Mouse (Mus musculus) midbrain, embryonic 14.5 days (tissue): ENCODE measurements around the gene Cadm4. TPM values are rescaled to one million over a fixed set of nuclear protein-coding genes. Genes with fewer than 3 reads are reported as not detected.

ENCODE experiments used
- ATAC-seq: fragments of 200-750 bp; cut with Nextera tagmentation; 2 replicates; pipeline ENCODE4 v1.8.0; 2017; ENCODE audit warnings: moderate number of reproducible peaks, moderate library complexity; ENCODE audit not compliant: low FRiP score, low TSS enrichment
- DNase-seq: peaks from one replicate; pipeline ENCODE4 v3.0.0-alpha.2; 2015
- H3K27ac ChIP-seq: fragments of 300-500 bp; sonication (generic); replicated peaks from 2 replicates; pipeline ENCODE4 v1.5.1; 2014; ENCODE audit warnings: mild to moderate bottlenecking, low read depth, low read length, moderate library complexity
- H3K27me3 ChIP-seq: fragments of 300-500 bp; sonication (generic); 2 replicates; pipeline ENCODE4 v1.6.1; 2014; ENCODE audit warnings: low read length, control low read depth, mixed read lengths; ENCODE audit not compliant: control insufficient read depth, insufficient read depth
- H3K36me3 ChIP-seq: fragments of 300-500 bp; sonication (generic); 2 replicates; pipeline ENCODE4 v1.6.1; 2014; ENCODE audit warnings: low read length, control low read depth; ENCODE audit not compliant: control insufficient read depth, insufficient read depth
- H3K4me1 ChIP-seq: fragments of 300-500 bp; sonication (generic); 2 replicates; pipeline ENCODE4 v1.6.1; 2014; ENCODE audit warnings: mild to moderate bottlenecking, antibody characterized with exemption, low read length, control low read depth; ENCODE audit not compliant: control insufficient read depth, insufficient read depth
- H3K4me2 ChIP-seq: fragments of 300-500 bp; sonication (generic); 2 replicates; pipeline ENCODE4 v1.6.1; 2014; ENCODE audit warnings: mild to moderate bottlenecking, low read length, moderate library complexity
- H3K4me3 ChIP-seq: fragments of 300-500 bp; sonication (generic); replicated peaks from 2 replicates; pipeline ENCODE4 v1.5.1; 2014; ENCODE audit warnings: low read depth, low read length
- H3K9ac ChIP-seq: fragments of 300-500 bp; sonication (generic); replicated peaks from 2 replicates; pipeline ENCODE4 v1.6.1; 2014; ENCODE audit warnings: mild to moderate bottlenecking, low read length, moderate library complexity
- H3K9me3 ChIP-seq: fragments of 300-500 bp; sonication (generic); 2 replicates; pipeline ENCODE4 v1.6.1; 2016; ENCODE audit warnings: low read length, control low read depth, mixed read lengths; ENCODE audit not compliant: control insufficient read depth
- WGBS: fragments of 180-500 bp; shearing (Covaris S2); extraction: QIAGEN DNeasy Blood & Tissue Kit; methylation state at CpG from one replicate; pipeline ENCODE4 v1.1.7; 2014; 5-methylcytosine and 5-hydroxymethylcytosine counted together
- polyA plus RNA-seq: library from polyadenylated mRNA; unstranded; fragments of >200 nt; fragmentation: Nextera tagmentation; extraction: Ambion mirVana; gene quantifications from 2 replicates; pipeline ENCODE4 v1.2.1, GENCODE M21; 2014

Gene Cadm4
- polyA plus RNA-seq, 1 experiment from 2014 or later: 26.2 TPM

DNA sequence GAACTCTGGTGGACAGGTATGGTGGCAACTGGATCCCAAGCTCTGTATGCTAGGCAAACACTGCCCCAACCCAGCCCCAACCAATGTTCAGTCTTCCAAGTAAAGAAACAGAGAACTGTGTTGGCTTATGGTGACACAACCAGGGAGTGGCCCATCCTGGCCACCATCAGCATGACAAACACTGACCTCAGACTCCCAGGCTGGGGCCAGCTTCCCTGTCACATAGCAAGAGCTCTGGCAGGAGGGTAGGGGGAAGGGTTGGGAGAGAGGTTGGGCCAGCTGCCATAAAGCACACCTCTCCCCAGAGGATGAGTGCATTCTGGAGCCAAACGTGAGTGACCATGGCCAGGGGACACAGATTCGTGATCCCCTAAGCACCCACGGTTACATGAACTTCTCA is 22.0 kb upstream of the Cadm4 start:
- Histone ChIP-seq H3K27me3 (0 out of 2 replicates have a peak, but pooled peaks cover 5% of the 10 kb centered on the region), H3K9ac (no peak overlapping the region), H3K4me2 (no peak overlapping the region), H3K4me3 (no peak overlapping the region), H3K4me1 (0 out of 2 replicates have a peak, but pooled peaks cover 5% of the 10 kb centered on the region), H3K9me3 (no peaks in the 10 kb centered on the region), H3K36me3 (no peaks in the 10 kb centered on the region), H3K27ac (no peak overlapping the region)
- ATAC-seq: no peak
- no peak for DNase-seq
- whole genome bisulfite sequencing: 60% methylated on average over 3 of the region's 3 CpGs

DNA sequence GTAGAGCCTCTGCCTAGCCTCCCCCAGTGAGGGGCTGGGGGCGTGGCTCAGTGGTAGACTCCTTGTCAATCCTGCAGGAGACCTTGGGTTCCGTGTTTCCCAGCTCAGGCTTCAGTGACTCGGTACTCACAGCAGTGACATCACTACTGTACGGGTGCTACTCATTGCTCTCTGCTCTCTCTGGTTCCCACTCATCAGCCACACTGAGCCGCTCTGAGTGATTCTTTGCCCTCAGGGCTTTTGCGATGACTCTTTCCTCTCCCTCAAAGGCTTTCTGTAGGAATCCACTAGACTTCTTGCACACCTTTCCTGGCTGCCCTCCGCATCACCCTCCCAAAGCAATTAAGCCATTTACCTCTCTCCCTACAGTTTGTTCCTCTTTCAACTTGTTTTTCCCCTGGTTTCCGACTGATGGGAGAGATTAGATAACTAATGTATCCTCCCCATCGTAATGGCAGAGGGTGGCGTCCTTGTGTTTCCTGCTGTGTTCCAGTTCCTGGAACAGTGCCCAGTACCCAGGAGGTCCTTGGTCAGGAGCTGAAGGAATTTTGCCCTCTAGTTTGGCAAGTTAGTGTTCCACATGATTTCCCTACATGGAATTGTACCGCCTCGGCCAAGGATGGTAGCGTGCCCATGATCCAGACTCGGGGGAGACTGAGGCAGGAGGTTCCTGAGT is 20.3 kb upstream of the Cadm4 start:
- Histone ChIP-seq H3K36me3 (no peaks in the 10 kb centered on the region), H3K27me3 (0 out of 2 replicates have a peak, but pooled peaks cover 5% of the 10 kb centered on the region), H3K27ac (no peak overlapping the region), H3K4me1 (0 out of 2 replicates have a peak, but pooled peaks cover 5% of the 10 kb centered on the region), H3K9ac (no peak overlapping the region), H3K4me3 (no peak overlapping the region), H3K4me2 (no peak overlapping the region), H3K9me3 (no peaks in the 10 kb centered on the region)
- WGBS: 74% methylated on average over 14 of the region's 14 CpGs
- DNase-seq (no peak), ATAC-seq (no peak)

DNA sequence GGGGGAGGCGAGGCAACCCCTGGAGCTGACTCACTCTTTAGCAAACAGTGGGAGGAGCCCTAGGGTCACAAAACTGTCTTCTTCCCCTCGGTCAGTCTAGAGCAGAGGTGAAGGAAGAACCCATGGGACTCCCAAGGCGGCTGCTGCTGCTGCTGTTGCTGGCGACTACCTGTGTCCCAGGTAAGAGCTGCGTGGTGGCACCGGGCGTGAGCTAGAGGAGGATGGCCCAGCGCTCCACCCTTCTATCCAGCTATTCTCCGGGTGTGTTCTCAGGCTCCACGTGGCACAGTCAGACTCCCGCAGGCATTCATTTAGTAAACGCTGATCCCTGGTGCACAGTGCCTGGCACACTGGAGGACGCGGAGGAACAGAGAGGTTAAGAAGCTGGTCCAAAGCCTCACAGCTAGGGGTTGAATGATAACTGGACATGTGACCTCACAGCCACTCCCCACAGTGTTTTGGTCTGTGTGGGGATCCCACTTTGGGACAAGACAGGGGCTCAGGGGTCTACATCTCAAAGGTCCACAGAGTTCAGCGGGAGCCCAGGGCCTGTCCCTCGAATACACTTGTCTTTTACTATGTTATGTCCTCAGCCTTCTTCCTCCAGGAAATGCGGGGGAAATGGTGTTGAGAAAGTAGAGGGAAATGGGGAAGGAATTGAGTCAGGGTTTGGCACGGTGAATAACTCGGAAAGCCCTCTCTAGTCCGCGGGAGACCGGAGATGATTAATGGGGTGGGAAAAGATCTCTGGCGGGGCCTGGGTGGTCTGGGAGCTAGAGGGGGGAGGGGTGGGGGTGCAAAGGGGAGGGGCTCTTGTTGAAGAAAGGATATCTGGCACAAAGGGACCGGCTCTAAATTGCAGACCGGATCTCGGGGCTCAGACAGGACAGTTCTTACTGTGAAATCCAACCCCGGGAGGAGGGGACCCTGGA is 19.2 kb upstream of the Cadm4 start, which contains the start of gene Plaur:
Plaur (plus strand) TSS at position 97 of the 932 bp plus-strand sequence.
- Histone ChIP-seq H3K27ac (no peak within 1 kb of the TSS), H3K9me3 (no peaks in the 10 kb centered on the region), H3K4me3 (no peak within 1 kb of the TSS), H3K4me2 (peak within 1 kb of the TSS; percentile 6; the same call in 1 of the 2 replicates), H3K27me3 (0 out of 2 replicates have a peak, but pooled peaks cover 5% of the 10 kb centered on the region), H3K4me1 (0 out of 2 replicates have a peak, but pooled peaks cover 5% of the 10 kb centered on the region), H3K36me3 (no peaks in the 10 kb centered on the region), H3K9ac (no peak within 1 kb of the TSS)
- ATAC-seq (no peak), DNase-seq (no peak)
- WGBS: 12% methylated on average over 27 of the region's 27 CpGs

DNA sequence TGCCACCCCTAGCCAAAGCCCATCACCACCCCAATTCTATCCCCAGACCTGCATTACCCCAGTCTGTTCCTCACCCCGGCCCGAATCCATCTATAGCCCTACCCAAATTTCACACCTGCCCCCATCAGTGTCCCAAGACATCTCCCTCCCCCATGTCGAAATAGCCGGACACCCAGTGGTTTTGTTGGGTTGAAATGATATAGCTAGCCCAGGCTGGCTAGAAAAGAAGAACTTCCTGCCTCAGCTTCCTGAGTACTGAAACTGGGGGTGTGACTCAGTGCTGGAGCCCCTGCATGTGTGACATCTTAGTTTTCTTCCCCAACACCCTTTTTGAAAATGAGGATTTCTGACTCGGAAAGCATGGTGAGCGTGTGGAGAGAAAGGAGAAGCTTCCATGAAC is 15.0 kb upstream of the Cadm4 start:
- no peak overlapping the region for H3K4me2 ChIP-seq
- H3K27me3 ChIP-seq: 0 out of 2 replicates have a peak, but pooled peaks cover 5% of the 10 kb centered on the region
- no peaks in the 10 kb centered on the region for H3K36me3 ChIP-seq
- no peak overlapping the region for H3K4me3 ChIP-seq
- no peak for DNase-seq
- H3K9ac ChIP-seq: no peak overlapping the region
- H3K4me1 ChIP-seq: 0 out of 2 replicates have a peak, but pooled peaks cover 5% of the 10 kb centered on the region
- H3K9me3 ChIP-seq: no peaks in the 10 kb centered on the region
- no peak overlapping the region for H3K27ac ChIP-seq
- WGBS: 95% methylated on average over 6 of the region's 6 CpGs
- no peak for ATAC-seq

DNA sequence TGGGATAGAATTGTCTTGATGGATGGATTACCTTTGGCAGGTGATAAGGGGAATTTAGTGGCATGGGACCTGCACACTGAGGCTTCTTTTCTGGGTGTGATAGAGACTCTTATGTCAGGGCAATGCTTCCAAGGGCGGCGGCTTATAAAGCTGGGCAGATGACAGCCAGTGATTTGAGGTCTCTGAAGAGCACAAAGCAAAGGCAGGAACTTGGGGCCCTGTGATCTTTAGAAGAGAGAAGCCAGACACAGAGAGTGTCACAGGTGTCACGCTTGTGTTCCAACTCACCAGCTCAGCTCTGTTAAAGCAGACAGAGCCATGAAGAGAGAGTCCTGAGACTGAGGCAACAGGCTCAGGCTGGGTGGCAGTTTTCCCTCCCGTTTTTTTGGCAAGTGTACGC is 13.9 kb upstream of the Cadm4 start:
- DNase-seq (no peak), ATAC-seq (no peak)
- no peak overlapping the region for H3K4me2 ChIP-seq
- H3K27ac ChIP-seq: no peak overlapping the region
- H3K4me3 ChIP-seq: no peak overlapping the region
- H3K36me3 ChIP-seq: no peaks in the 10 kb centered on the region
- H3K27me3 ChIP-seq: no peaks in the 10 kb centered on the region
- H3K4me1 ChIP-seq: no peaks in the 10 kb centered on the region
- no peaks in the 10 kb centered on the region for H3K9me3 ChIP-seq
- 83% methylated on average over 5 of the region's 5 CpGs for whole genome bisulfite sequencing
- H3K9ac ChIP-seq: no peak overlapping the region

DNA sequence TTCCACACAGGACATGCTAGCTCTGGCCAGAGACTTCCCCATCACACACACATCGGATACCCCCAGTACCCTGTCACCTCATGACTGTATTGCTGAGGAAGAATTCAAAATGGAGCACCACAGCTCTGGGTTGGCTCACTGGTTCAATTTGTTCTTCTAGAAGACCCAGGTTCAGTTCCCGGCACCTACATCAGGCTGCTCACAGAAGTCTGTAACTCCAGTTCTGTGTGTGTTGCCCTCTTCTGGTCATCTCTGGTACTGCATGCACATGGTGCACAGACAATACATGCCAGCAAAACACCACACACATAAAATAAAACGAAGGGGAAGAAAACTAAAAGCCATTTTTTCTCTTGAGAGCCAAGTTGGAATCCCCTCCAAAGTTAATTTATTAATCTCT is 12.7 kb upstream of the Cadm4 start:
- H3K36me3 ChIP-seq: no peaks in the 10 kb centered on the region
- no peak for ATAC-seq
- no peak overlapping the region for H3K9ac ChIP-seq
- H3K27ac ChIP-seq: no peak overlapping the region
- WGBS: 88% methylated on average over 3 of the region's 3 CpGs
- H3K4me2 ChIP-seq: no peak overlapping the region
- H3K9me3 ChIP-seq: no peaks in the 10 kb centered on the region
- H3K27me3 ChIP-seq: no peaks in the 10 kb centered on the region
- no peak for DNase-seq
- no peaks in the 10 kb centered on the region for H3K4me1 ChIP-seq
- no peak overlapping the region for H3K4me3 ChIP-seq

DNA sequence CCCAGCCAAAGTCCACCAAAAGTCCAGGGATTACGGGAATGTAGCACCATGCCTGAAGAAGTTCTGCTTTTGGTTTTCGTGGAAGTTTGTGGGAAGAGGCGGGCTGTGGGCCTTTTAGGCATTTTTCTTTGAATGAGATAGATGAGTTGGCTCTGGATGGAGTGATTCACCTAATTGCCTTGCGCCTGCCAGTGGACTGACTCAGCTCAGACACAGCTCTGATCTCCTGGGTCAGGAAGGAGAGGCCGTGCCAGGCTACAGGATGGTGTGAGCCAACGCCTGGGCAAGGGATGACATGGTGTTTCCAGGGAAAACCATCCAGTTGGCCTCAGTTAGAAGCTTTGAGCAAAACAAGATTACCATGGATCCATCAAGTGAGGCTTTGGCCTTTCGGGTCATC is 11.5 kb upstream of the Cadm4 start:
- no peak for DNase-seq
- 97% methylated on average over 7 of the region's 7 CpGs for WGBS
- no peak overlapping the region for H3K9ac ChIP-seq
- H3K4me1 ChIP-seq: no peaks in the 10 kb centered on the region
- H3K4me3 ChIP-seq: no peak overlapping the region
- H3K9me3 ChIP-seq: no peaks in the 10 kb centered on the region
- no peak overlapping the region for H3K27ac ChIP-seq
- no peaks in the 10 kb centered on the region for H3K27me3 ChIP-seq
- ATAC-seq: no peak
- no peak overlapping the region for H3K4me2 ChIP-seq
- H3K36me3 ChIP-seq: no peaks in the 10 kb centered on the region

DNA sequence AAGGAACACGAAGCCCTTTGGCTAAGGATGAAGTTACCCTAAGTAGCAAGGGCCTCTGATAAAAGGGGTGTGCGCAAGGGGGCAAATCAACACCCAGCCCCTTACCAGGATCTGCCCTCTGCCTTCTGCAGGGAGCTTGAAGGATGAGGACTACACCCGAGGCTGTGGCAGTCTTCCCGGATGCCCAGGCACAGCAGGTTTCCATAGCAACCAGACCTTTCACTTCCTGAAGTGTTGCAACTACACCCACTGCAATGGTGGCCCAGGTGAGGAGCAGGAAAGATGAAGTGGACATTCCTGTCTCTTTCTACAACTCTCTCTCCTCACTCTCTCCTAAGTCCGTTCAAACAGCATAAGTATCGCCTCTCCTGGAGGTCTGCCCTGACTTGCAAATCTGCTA is 9.4 kb upstream of the Cadm4 start:
- Histone ChIP-seq H3K9ac (no peak overlapping the region), H3K4me1 (no peaks in the 10 kb centered on the region), H3K4me2 (no peak overlapping the region), H3K9me3 (no peaks in the 10 kb centered on the region), H3K36me3 (no peaks in the 10 kb centered on the region), H3K27me3 (no peaks in the 10 kb centered on the region), H3K27ac (no peak overlapping the region), H3K4me3 (no peak overlapping the region)
- WGBS: 77% methylated on average over 6 of the region's 6 CpGs
- no peak for ATAC-seq
- peak; percentile 62 for DNase-seq
